Mouse (Mus musculus): ENCODE results near the gene Calm2.

Gene Calm2

DNA sequence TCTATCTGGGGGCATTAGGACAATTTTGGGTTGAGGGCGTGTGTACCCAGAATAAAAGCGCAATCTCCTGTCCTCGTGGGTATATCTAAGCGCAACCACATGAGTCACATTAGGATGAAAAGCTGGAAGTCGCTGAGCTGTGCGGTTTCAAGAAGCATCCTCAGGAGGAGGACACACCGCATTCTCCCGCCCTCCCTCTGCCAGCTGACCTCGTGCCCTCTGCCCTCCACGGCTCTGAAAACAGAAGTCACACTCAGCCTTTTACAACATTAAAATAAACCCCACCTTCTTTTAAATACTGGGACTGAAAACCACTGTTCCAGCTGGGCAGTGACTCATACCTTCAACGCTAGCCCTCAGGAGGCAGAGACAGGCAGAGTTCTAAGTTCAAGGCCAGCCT is 49.6 kb downstream of the Calm2 start:
- DNase-seq (ENCODE audit: low spot score in 2 of 2) = no peak

- no peak for DNase-seq (ENCODE audit: low spot score in 2 of 2)
Observed at GRCm38 (mm10) chr17:87391242-87391641, 55.5 kb downstream of the Calm2 start.

DNA sequence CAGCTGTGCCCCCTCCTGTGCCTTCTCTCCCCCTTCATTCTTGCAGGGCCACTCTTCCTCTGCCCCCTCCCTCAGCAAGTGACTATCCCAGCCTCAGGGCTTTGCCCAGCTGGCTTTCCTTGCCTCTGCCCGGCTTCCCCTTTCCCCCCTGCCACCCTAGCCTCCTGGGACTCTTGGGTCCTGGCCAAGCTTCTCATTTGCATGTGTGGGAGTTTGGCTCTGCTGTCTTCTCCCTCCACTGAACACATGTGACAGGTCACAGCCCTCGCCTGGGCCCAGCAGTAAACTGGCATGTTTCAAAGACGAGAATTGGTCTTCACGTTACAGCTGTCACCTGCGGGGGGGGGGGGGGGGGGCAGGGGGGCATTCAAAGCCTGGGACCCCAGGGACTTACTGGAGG is 59.7 kb downstream of the Calm2 start:
- no peak for DNase-seq (ENCODE audit: low spot score in 2 of 2)

DNA sequence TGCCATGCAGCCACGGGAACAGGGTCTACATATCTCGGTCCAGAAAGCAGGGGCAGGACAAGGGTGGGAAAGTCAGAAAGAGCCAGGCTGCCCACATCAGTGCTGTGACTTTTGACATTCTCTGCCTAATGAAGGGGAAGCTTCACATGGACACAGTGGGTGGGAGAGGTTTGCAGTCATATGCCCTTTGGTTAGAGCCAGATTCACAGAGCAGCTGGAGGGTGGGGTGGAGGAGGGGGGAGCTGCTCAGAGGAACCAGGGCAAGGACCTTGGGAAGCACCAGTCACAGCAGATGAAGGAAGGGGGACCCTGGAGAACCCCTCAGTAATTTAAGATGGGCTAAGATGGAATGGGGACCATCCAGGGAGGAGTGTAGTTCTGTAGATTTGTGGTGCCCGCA is 60.9 kb downstream of the Calm2 start:
- DNase-seq (ENCODE audit: low spot score in 2 of 2) = no peak
